Mouse (Mus musculus): ENCODE results near the gene Gm10134.

Gm10134 gene

GRCm38 (mm10) chr2:28532938-28533771 lies 27.3 kb downstream of the Gm10134 start:
- peak; percentile 94 for DNase-seq (ENCODE audit: low spot score)

- no peak for DNase-seq (ENCODE audit: low spot score)
Observed at GRCm38 (mm10) chr2:28533901-28534435, 28.1 kb downstream of the Gm10134 start.

- peak; percentile 62 for DNase-seq (ENCODE audit: low spot score)
Observed at GRCm38 (mm10) chr2:28534436-28535262, 28.8 kb downstream of the Gm10134 start.

- no peak for DNase-seq (ENCODE audit: low spot score)
Observed at GRCm38 (mm10) chr2:28535263-28535540, 29.3 kb downstream of the Gm10134 start.

- no peak for DNase-seq (ENCODE audit: low spot score)
Observed at GRCm38 (mm10) chr2:28535650-28536049, 29.8 kb downstream of the Gm10134 start.

GRCm38 (mm10) chr2:28536166-28536565 lies 30.3 kb downstream of the Gm10134 start:
- no peak for DNase-seq (ENCODE audit: low spot score)

- DNase-seq (ENCODE audit: low spot score): no peak
Observed at GRCm38 (mm10) chr2:28536766-28537633, 31.1 kb downstream of the Gm10134 start.

- no peak for DNase-seq (ENCODE audit: low spot score)
Observed at GRCm38 (mm10) chr2:28537634-28537920, 31.7 kb downstream of the Gm10134 start.

- peak; percentile 59 for DNase-seq (ENCODE audit: low spot score)
Observed at GRCm38 (mm10) chr2:28537995-28538816, 32.3 kb downstream of the Gm10134 start.

- DNase-seq (ENCODE audit: low spot score): peak; percentile 81
Observed at GRCm38 (mm10) chr2:28538817-28539128, 32.9 kb downstream of the Gm10134 start.

GRCm38 (mm10) chr2:28539206-28539605 lies 33.3 kb downstream of the Gm10134 start:
- peak; percentile 83 for DNase-seq (ENCODE audit: low spot score)

- no peak for DNase-seq (ENCODE audit: low spot score)
Observed at GRCm38 (mm10) chr2:28539949-28540348, 34.1 kb downstream of the Gm10134 start.

GRCm38 (mm10) chr2:28540587-28541227 lies 34.8 kb downstream of the Gm10134 start:
- no peak for DNase-seq (ENCODE audit: low spot score)

GRCm38 (mm10) chr2:28543894-28544293 lies 38.0 kb downstream of the Gm10134 start:
- peak; percentile 48 for DNase-seq (ENCODE audit: low spot score)

GRCm38 (mm10) chr2:28545976-28546375 lies 40.1 kb downstream of the Gm10134 start:
- no peak for DNase-seq (ENCODE audit: low spot score)

GRCm38 (mm10) chr2:28546560-28546959 lies 40.7 kb downstream of the Gm10134 start:
- no peak for DNase-seq (ENCODE audit: low spot score)

- DNase-seq (ENCODE audit: low spot score): peak; percentile 80
Observed at GRCm38 (mm10) chr2:28547237-28548172, 41.6 kb downstream of the Gm10134 start.

GRCm38 (mm10) chr2:28549157-28549556 lies 43.3 kb downstream of the Gm10134 start:
- DNase-seq (ENCODE audit: low spot score): no peak

GRCm38 (mm10) chr2:28552301-28552700 lies 46.4 kb downstream of the Gm10134 start:
- DNase-seq (ENCODE audit: low spot score): no peak
